Mouse (Mus musculus) cerebellum, adult 2 months (tissue): ENCODE measurements around the gene Wars.

ENCODE experiments used
- CTCF ChIP-seq: fragments of 200-500 bp; IDR thresholded peaks from 2 replicates; pipeline ENCODE4 v1.5.1; 2011; ENCODE audit warnings: low read depth, mild to moderate bottlenecking, control low read depth, low read length, moderate library complexity, borderline replicate concordance; ENCODE audit not compliant: insufficient read depth
- POLR2A ChIP-seq: fragments of 200-500 bp; IDR thresholded peaks from 2 replicates; pipeline ENCODE4 v1.6.1; 2011; ENCODE audit warnings: low read length, control low read depth, borderline replicate concordance; ENCODE audit not compliant: insufficient read depth

DNA sequence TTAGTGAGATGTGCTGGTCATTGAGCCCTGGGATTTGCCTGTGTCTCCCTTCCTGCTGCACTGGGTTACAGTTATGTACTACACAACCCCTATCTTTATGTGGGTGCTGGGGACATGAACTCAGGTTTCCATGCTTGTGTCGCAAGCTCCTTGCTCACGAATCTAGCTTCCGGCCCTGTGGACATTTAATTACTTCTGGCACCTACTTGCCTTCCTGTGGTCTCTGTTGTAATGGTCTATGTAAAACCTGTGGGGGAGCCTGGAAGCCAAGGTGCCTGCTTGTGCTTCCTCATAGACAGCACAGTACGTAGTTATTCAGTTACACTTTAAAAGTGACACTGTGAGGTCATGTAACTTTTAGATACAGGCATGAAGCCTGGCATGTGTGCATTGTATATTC, 43.5 kb upstream of the Wars start:
- no peak for TF ChIP-seq POLR2A
- TF ChIP-seq CTCF: no peak
